Mouse (Mus musculus): Measurements from ENCODE around the gene Srgap1. TPM values are rescaled to one million over a fixed set of nuclear protein-coding genes. Genes with fewer than 3 reads are reported as not detected.

Srgap1 gene
- polyA plus RNA-seq, 1 experiment = not detected

DNA sequence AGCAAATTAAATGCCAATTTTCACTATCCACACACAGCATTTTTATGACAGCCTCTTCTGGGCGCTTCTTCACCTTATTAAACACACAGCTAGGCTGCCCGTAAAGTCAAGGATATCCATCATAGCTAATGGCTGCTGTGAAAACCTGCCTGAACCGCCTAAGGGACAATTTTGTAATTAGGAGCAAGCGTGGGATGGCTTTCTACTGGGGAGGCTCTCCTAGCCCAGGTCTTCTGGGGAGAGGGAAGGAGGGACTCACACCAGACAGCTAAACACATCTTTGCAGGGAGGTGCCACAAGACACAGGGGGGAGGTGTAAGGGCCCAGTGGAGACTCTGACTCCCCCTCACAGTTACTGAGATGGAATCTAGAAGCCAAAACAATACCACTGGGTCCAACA is 91.4 kb downstream of the Srgap1 start:
- Histone ChIP-seq H3K27me3 (replicated peaks) (no peaks in the 10 kb centered on the region), H3K4me1 (no peaks in the 10 kb centered on the region), H3K4me3 (replicated peaks) (no peak overlapping the region), H3K9me3 (peaks cover 22% of the 10 kb centered on the region; the same call in 1 of the 2 replicates), H3K36me3 (replicated peaks; ENCODE audit: low read length) (no peaks in the 10 kb centered on the region)
- TF ChIP-seq GATA1 (IDR thresholded peaks at IDR 0.05; ENCODE audit: borderline replicate concordance, low read length) (no peak), FLI1 (IDR thresholded peaks at IDR 0.05; ENCODE audit: low read length) (no peak)

DNA sequence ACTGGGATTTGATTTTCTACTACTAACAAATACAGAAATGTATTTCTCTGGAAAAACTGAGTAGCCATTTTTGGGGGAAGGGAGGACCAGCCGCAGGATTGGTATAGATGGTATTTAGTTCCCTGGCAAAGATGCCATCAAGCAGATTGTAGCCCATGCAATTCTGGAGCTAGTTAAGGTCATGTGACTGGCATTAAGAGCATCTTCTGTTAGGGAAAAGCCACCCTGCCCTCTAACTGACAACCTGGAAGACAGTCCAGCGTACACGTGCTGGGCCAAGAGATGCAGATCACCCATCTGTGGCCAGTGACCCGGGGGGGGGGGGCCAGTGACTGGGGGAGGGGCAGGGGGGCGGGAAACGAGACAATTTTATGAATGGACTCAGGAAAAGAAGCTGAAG is 92.2 kb downstream of the Srgap1 start:
- TF ChIP-seq FLI1 (IDR thresholded peaks at IDR 0.05; ENCODE audit: low read length) (no peak), GATA1 (IDR thresholded peaks at IDR 0.05; ENCODE audit: borderline replicate concordance, low read length) (no peak)
- peaks cover 22% of the 10 kb centered on the region; the same call in 1 of the 2 replicates for H3K9me3 ChIP-seq
- no peaks in the 10 kb centered on the region for H3K27me3 ChIP-seq (replicated peaks)
- H3K4me1 ChIP-seq = no peaks in the 10 kb centered on the region
- H3K4me3 ChIP-seq (replicated peaks) = no peak overlapping the region
- no peaks in the 10 kb centered on the region for H3K36me3 ChIP-seq (replicated peaks; ENCODE audit: low read length)

DNA sequence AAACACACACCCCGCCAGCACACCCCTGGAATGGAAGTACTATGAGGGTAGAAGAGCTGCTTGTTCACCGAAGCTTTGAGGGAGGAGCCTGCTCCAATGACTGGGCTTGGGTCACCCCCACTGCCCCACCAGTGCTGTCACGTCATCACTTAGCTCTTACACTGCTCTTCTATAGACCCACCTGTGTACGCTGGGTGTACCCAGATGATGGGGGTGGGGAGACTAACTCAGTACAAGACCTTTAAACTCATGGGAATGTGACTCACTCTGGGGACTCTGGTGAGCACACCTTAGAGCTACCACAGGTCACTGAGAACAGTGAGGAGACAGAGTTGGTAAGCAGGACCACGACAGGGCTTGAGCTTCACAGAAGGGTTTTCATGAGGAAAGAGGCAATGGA is 94.1 kb downstream of the Srgap1 start:
- Histone ChIP-seq H3K9me3 (peaks cover 22% of the 10 kb centered on the region; the same call in 1 of the 2 replicates), H3K36me3 (replicated peaks; ENCODE audit: low read length) (no peaks in the 10 kb centered on the region), H3K4me3 (replicated peaks) (no peak overlapping the region), H3K4me1 (no peaks in the 10 kb centered on the region), H3K27me3 (replicated peaks) (no peaks in the 10 kb centered on the region)
- TF ChIP-seq FLI1 (IDR thresholded peaks at IDR 0.05; ENCODE audit: low read length) (no peak), GATA1 (IDR thresholded peaks at IDR 0.05; ENCODE audit: borderline replicate concordance, low read length) (no peak)

- Histone ChIP-seq H3K4me1 (no peaks in the 10 kb centered on the region), H3K36me3 (replicated peaks; ENCODE audit: low read length) (no peaks in the 10 kb centered on the region)
These were observed 100.9 kb downstream of the Srgap1 start for GRCm38 (mm10) chr10:121946173-121946572.

GRCm38 (mm10) chr10:121931909-121932308 is 115.2 kb downstream of the Srgap1 start:
- Histone ChIP-seq H3K27me3 (replicated peaks) (no peaks in the 10 kb centered on the region), H3K9me3 (no peaks in the 10 kb centered on the region), H3K36me3 (replicated peaks; ENCODE audit: low read length) (no peaks in the 10 kb centered on the region), H3K4me3 (replicated peaks) (no peak overlapping the region), H3K4me1 (no peaks in the 10 kb centered on the region)
- TF ChIP-seq GATA1 (IDR thresholded peaks at IDR 0.05; ENCODE audit: borderline replicate concordance, low read length) = no peak
- no peak for TF ChIP-seq FLI1 (IDR thresholded peaks at IDR 0.05; ENCODE audit: low read length)

More at GRCm38 (mm10) chr10:121946173-121946572, 100.9 kb downstream of the Srgap1 start:
- TF ChIP-seq FLI1 (IDR thresholded peaks at IDR 0.05; ENCODE audit: low read length) (no peak), GATA1 (IDR thresholded peaks at IDR 0.05; ENCODE audit: borderline replicate concordance, low read length) (no peak)
- Histone ChIP-seq H3K4me3 (replicated peaks) (no peak overlapping the region), H3K9me3 (peaks cover 9% of the 10 kb centered on the region), H3K27me3 (replicated peaks) (no peaks in the 10 kb centered on the region)

GRCm38 (mm10) chr10:121926094-121926493 is 121.0 kb downstream of the Srgap1 start:
- H3K9me3 ChIP-seq = peaks cover 3% of the 10 kb centered on the region
- no peaks in the 10 kb centered on the region for H3K4me1 ChIP-seq
- TF ChIP-seq FLI1 (IDR thresholded peaks at IDR 0.05; ENCODE audit: low read length) (no peak), GATA1 (IDR thresholded peaks at IDR 0.05; ENCODE audit: borderline replicate concordance, low read length) (no peak)
- H3K4me3 ChIP-seq (replicated peaks) = no peak overlapping the region
- no peaks in the 10 kb centered on the region for H3K36me3 ChIP-seq (replicated peaks; ENCODE audit: low read length)
- H3K27me3 ChIP-seq (replicated peaks) = no peaks in the 10 kb centered on the region

DNA sequence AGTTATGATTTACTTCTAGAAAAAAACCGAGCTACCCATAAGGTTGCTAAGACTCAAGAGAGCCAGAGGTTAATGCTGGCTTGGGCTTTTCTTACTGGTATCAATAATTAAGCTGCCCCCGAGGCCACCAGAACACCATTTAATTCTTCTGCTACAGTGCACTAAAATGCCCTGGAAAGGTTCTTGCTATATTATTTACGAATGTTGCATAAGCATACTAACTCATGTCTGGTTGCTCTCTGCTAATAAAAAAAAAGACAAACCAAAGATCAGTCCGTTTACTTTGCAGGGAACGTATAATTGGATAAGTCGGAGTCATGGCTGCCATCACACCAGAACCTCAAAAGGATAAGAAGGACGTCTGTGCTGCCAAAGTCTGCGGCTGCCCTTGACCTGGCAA is 128.1 kb downstream of the Srgap1 start:
- Histone ChIP-seq H3K4me1 (no peaks in the 10 kb centered on the region), H3K36me3 (replicated peaks; ENCODE audit: low read length) (no peaks in the 10 kb centered on the region), H3K4me3 (replicated peaks) (no peak overlapping the region), H3K9me3 (peaks cover 3% of the 10 kb centered on the region), H3K27me3 (replicated peaks) (no peaks in the 10 kb centered on the region)
- TF ChIP-seq GATA1 (IDR thresholded peaks at IDR 0.05; ENCODE audit: borderline replicate concordance, low read length) (no peak), FLI1 (IDR thresholded peaks at IDR 0.05; ENCODE audit: low read length) (no peak)

DNA sequence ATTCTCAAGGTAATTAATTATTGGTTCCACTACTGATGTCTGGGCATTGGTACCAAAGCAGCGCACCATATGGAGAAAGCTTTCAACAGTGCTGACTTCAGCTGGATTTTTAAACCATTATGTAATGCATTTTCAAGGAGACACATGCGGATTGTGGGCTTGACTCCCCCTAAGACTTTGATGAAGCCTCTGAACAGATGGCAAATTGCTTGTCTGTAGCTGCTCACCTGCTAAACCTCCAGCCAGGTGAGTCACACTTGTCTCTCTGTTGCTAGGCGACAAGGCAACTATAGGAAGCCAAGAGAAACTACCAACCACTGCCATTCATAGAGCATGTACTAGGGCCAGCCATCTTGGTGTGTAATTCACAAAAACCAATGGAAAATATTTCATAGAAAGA is 128.5 kb downstream of the Srgap1 start:
- Histone ChIP-seq H3K27me3 (replicated peaks) (no peaks in the 10 kb centered on the region), H3K9me3 (peaks cover 3% of the 10 kb centered on the region), H3K4me1 (no peaks in the 10 kb centered on the region), H3K36me3 (replicated peaks; ENCODE audit: low read length) (no peaks in the 10 kb centered on the region), H3K4me3 (replicated peaks) (no peak overlapping the region)
- TF ChIP-seq FLI1 (IDR thresholded peaks at IDR 0.05; ENCODE audit: low read length) (no peak), GATA1 (IDR thresholded peaks at IDR 0.05; ENCODE audit: borderline replicate concordance, low read length) (no peak)

DNA sequence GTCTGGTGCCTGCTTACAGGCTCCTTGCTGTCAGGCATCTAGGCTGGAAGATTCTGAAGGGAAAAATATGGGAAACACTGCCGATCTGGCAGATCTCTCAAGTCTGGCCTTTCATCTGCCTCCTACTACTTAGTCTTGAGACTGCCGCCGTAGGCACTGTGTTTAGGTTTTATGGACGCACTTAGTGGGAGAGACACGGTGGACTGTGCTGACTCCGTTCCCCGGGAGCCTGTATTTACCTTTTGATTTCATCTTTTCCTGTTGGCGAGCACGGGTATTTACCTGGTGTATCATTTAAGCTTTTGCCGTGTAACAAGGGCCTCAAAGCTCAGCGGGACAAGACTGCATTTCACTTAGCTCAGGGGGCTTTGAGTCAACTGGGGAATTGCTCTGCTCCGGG is 131.6 kb downstream of the Srgap1 start:
- no peaks in the 10 kb centered on the region for H3K4me1 ChIP-seq
- TF ChIP-seq FLI1 (IDR thresholded peaks at IDR 0.05; ENCODE audit: low read length) (no peak), GATA1 (IDR thresholded peaks at IDR 0.05; ENCODE audit: borderline replicate concordance, low read length) (no peak)
- no peaks in the 10 kb centered on the region for H3K36me3 ChIP-seq (replicated peaks; ENCODE audit: low read length)
- no peak overlapping the region for H3K4me3 ChIP-seq (replicated peaks)
- H3K9me3 ChIP-seq = no peaks in the 10 kb centered on the region
- H3K27me3 ChIP-seq (replicated peaks) = no peaks in the 10 kb centered on the region

DNA sequence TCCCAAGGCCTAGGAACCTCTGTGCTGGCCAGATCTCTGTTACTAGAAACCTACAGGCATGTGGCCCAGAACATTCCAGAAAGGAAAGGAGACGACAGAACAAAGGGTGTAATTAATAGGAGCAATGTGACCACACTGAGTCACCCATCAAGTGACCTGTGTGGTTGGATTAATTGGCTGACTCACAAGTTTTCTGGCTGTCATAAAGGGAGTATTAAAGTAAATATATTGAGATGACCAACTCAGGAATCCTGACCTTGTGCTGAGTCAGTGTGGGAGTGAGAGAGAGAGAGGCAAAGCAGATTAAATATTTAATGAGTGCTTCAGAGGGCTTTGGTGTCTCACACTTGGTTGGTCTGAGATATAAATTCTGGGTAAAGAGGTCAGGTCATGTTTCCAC is 143.0 kb downstream of the Srgap1 start:
- TF ChIP-seq FLI1 (IDR thresholded peaks at IDR 0.05; ENCODE audit: low read length) (no peak), GATA1 (IDR thresholded peaks at IDR 0.05; ENCODE audit: borderline replicate concordance, low read length) (no peak)
- H3K9me3 ChIP-seq = peaks cover 6% of the 10 kb centered on the region; the same call in 1 of the 2 replicates
- H3K4me1 ChIP-seq = no peaks in the 10 kb centered on the region
- H3K4me3 ChIP-seq (replicated peaks) = no peak overlapping the region
- H3K36me3 ChIP-seq (replicated peaks; ENCODE audit: low read length) = no peaks in the 10 kb centered on the region
- H3K27me3 ChIP-seq (replicated peaks) = no peaks in the 10 kb centered on the region

DNA sequence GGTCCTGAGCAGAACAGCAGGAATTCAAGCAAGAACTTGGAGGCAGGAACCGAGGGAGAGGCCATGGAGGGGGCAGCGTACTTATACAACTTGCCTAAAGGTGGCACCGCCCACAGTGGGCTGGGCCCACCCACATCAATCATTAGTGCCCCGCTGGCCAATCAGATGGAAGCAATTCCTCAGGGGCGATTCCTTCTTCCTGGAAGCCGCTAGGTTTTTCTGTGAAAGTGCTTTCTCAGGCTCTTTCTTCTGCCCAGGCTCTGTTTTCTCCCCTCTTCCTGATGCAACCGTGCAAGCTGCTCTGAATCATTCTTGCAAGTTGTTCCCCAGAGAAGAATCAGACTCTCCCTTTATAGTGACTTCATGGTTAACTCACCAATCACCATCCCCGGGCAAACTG is 144.5 kb downstream of the Srgap1 start:
- no peaks in the 10 kb centered on the region for H3K27me3 ChIP-seq (replicated peaks)
- no peak overlapping the region for H3K4me3 ChIP-seq (replicated peaks)
- H3K4me1 ChIP-seq = no peaks in the 10 kb centered on the region
- H3K9me3 ChIP-seq = peaks cover 6% of the 10 kb centered on the region; the same call in 1 of the 2 replicates
- no peaks in the 10 kb centered on the region for H3K36me3 ChIP-seq (replicated peaks; ENCODE audit: low read length)
- TF ChIP-seq GATA1 (IDR thresholded peaks at IDR 0.05; ENCODE audit: borderline replicate concordance, low read length) = no peak
- TF ChIP-seq FLI1 (IDR thresholded peaks at IDR 0.05; ENCODE audit: low read length) = no peak
